Mouse (Mus musculus) spleen, postnatal 0 days (tissue): ENCODE data around the gene Rbmx2. TPM values are rescaled to one million over a fixed set of nuclear protein-coding genes. Genes with fewer than 3 reads are reported as not detected.

Experiments used
- polyA plus RNA-seq: library from polyadenylated mRNA; unstranded; fragments of >200 nt; fragmentation: Nextera tagmentation; extraction: Ambion mirVana; gene quantifications from 2 replicates; pipeline ENCODE4 v1.2.1, GENCODE M21; 2015

Rbmx2 gene
- polyA plus RNA-seq: 18.2 and 25.5 TPM in 2 replicates

DNA sequence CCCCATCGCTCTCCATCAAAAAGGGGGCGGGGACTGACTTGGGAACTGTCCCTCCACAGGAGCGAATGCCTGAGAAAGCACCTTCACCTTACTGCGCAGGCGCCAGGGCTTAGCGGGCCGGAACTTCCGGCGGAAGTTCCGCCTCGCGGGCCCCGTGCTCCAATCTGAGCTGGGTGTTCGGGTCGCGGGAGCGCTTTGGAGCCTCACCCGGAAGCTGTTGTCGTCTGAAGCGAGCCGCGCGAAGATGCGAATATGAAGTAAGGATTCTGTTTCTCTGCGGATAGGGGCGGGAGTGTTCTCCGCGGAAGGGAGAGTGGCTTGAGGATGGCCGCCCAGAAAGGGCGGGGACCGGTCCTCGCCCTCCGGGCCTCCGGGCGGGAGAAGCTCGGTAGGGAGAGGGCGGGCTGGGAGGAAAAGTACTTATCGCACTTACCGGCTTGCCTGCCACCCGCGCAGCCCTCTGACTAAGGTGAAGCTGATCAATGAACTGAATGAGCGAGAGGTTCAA, at the start of gene Rbmx2:
Rbmx2 (plus strand) TSS at position 141 of the 508 bp plus-strand sequence.

DNA sequence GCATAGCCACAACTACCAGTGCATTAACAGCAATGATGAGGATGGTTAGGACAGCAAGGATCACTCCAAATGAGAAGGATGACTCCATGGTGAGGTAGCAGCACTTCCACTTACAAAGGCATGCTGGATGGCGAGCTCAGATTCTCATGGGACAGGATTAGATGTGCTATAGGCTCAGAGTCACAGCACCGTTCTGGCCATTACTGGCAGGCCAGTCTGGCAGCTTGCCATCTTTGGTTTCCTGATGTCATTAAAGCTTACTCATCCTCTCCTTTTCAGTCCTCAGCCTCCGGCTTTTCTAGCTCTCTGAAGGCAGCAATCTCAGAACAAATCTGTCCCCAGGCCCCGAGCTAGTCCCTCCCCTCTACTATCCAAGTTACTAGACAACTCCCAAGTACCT, 20.6 kb upstream of the Rbmx2 start, which contains the start of gene Gpr119:
Gpr119 (minus strand) TSS at position 308 of the 400 bp plus-strand sequence.

Other genes with a start within 250 kb of the Rbmx2 start
- gene Elf4, start 231.9 kb upstream of the Rbmx2 start, polyA plus RNA-seq: 3.5 and 4.4 TPM in 2 replicates
- gene Aifm1, start 181.4 kb upstream of the Rbmx2 start, polyA plus RNA-seq: 38.4 and 38.6 TPM in 2 replicates
- 1.2 and 1.5 TPM in 2 replicates for gene Rab33a, start 175.7 kb upstream of the Rbmx2 start, polyA plus RNA-seq
- 5.3 and 5.8 TPM in 2 replicates for gene Zfp280c, start 100.5 kb upstream of the Rbmx2 start, polyA plus RNA-seq
- 5.8 TPM in 2 replicates for gene Slc25a14, start 71.6 kb upstream of the Rbmx2 start, polyA plus RNA-seq
- not detected in 2 replicates for gene Gpr119, start 20.5 kb upstream of the Rbmx2 start, polyA plus RNA-seq
- gene Gm595, start 182.7 kb downstream of the Rbmx2 start, polyA plus RNA-seq: 0.10 TPM in 1 of 2 replicates, not detected in the other